Mouse (Mus musculus) forelimb bud, embryonic 11.5 days (tissue): ENCODE data around the gene Rarres1.

Experiments
- DNase-seq: peaks from one replicate; pipeline ENCODE4 v3.0.0-alpha.2; 2012; ENCODE audit warnings: low read depth, low spot score

Rarres1 gene

DNA sequence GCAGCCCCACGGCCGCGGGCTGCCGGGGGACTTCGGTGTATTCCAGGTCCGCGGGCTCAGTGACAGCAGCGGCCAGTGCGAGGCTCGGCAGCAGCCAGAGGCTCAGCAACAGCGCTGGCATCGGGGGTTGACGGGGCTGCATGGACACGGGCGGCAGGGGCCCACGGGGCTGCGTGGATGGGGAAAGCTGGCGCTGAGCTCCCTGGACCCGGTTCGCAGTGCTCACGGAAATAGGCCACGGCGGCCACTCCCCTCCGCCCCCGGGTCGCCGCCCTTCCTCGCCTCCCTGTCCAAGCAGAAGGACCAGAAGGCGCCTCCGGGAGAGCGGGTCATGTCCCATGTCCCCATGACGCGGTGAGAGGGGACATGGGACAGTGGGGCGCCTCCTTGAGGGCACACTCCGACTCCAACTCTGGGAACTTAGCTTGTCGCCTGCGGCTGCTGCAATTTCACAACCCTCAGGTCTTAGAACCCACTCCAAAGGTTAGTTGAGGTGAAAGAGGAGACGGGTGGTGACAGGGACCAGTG is at the start of gene Rarres1:
Gene Rarres1, minus strand, starts transcription at position 250 of the 528 bp plus-strand sequence.
- DNase-seq, result no peak

DNA sequence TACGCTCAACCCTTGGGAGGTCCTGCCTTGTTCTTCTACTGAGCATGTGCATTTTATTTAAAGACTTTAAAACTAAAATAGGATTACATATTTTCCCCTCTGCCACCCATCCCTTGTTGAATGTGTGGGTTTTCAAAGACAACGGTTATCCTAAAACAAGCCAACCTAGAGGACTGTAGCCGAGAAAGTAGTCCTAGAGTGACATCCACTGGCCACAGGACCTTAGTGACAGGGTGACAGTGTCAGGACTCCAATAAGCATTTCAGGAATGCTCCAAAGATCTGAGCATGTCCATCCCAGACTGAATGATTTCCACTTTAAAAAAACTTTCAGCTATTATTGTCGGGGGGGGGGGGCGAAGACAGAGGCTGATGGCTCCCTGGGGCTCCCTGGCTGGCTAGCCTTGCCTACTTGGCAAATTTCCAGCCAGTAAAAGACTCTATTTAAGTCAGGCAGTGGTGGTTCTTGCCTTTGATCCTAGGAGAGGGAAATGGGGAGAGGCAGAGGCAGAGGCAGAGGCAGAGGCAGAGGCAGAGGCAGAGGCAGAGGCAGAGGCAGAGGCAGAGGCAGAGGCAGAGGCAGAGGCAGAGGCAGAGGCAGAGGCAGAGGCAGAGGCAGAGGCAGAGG is 49.5 kb upstream of the Rarres1 start:
- no peak for DNase-seq

DNA sequence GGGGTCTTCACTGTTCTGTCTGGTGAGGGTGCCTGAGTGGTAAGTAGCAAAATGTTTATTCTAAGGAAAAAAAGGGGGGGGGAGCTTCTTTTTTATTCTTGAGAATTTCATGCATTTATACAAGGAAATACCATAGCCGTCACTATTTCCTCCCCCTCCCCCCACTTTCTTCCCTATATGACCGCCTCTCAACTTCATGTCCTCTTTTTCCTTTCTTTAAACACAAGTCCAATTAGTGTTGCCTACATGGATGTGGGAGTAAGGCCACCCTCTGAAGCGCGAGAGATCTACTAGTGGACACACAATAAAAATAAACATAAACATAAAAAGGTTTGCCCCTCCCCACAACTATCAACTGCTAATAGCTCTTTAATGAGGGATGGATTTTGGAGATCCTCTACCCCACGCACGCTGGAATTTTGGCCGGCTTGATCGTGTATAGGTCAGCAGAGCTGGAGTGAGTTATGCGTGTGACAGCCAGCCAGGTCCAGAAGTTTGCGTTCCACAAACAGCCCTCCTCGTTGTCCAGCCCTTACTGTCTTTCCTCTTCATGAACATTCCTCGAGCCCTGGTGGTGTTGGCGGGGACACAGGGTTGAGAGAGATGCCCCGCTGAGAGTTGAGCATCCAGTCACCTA is 42.5 kb upstream of the Rarres1 start:
- no peak for DNase-seq

DNA sequence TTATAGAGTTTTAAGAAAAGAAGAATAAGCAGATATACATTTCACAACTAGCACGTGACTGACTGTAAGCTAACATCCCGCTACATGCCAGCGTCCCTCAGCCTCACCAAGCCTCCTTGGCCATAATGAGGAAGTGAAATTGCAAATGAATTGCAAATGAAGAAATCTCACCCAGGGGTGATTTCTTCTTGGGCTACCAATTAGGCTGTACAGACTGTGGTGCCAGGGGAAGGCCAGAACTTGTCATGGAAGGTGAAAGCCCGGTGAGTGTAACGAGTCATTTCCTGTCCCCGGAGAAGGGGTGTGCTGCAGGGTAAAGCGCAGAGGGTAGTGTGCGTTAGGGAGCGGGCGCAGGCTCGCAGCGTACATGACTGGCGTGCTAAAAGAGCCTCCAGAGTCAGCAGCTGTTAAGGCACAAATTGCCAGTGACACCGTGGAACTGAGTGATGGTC is 41.9 kb upstream of the Rarres1 start:
- peak; percentile 12 for DNase-seq

DNA sequence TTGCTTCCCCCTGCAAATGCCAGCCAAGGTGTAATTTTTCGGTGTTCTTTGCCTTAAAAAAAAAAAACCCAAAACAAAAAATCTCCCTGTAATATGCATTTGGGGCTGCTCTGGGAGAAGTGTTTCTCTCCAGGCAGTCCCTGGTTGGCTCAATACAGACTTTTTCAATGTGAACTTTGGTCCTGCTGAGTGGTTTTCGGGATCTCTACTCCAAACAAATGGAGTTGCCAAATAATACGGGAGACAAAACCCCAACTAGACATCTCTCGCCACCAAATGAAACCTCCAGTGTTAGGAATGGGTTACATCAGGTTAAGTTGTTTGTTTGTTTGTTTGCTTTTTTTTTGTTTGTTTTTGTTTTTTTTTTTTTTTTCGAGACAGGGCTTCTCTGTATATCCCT is 39.9 kb upstream of the Rarres1 start:
- DNase-seq, result no peak

DNA sequence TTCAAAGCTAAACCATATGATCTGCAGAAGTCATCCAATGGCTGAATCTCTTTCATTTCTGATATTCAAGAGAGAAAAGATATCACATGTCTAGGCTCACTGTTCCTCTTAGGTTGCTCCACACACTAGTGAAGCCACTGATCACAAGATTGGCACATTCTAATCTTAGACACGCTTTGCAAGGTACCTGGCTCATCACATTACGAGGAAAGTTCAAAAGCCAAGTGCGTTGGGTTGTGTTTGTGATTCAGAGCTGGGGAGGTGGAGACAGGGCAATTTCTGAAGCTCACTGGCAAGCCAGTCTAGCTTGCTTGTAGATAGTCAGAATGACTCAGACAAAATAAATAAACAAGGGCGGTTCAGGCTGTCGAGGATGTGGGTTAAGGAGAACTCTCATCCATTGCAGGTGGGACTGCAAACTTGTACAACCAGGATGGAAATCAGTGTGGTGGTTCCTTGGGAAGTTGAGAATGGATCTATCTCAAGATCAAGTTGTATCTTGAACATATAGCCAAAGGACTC is 38.7 kb upstream of the Rarres1 start:
- DNase-seq, result no peak

DNA sequence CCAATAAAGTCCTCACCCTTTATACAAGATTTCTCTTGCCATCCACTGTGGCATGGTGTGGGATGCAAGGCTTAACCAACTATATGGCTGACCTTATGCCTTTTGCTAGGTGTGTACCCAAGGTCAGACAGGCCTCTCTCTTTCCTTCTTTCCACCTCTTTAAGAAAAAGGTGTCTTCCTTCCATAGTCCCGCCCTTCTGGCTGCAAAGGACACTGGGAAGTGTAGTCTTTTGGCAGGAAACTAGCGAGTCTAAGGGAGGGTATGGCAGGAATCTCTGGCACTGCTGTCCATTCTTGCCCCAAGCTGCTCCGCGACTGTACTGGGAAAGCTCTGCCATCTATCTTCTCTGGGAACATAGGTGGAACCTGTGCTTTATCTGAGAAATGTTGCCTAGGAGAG is 38.0 kb upstream of the Rarres1 start:
- no peak for DNase-seq

DNA sequence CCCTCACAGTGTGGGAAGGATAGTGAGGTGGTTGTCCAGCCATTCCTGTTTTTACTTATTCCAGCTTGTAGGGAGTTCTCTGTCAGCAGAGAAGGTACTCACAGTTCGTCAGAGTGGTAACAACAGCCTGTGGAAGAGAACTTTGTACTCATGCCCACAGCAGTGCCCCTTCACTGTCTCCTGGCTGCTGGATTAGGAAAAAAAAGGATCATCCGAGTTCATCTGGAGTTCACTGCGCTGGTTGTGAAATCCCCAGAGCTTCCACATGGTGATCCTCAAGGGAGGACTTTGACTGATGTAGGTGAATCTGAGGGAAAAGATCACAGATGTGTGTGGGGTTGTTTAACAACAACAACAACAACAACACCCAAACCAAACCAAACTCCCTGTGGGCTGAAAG is 35.9 kb upstream of the Rarres1 start:
- DNase-seq, result no peak

DNA sequence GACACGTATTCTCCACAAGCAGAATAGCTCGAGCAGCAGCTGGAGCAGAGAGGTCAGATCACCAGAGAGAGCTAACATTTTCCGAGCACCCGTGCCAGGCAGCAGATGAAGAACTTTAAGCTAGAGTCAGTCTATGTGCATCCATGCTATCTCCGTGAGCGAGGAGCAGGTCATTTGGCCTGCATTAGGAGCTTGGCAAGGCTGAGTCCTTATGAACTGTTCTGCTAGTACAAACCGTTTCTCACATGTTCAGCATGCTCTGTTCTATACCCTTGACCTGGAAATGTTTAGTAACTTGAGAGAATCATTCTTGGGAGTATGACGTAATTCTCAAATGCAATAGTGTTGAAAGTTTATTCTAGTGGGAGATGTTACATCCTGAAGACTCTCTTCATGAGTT is 28.3 kb upstream of the Rarres1 start:
- no peak for DNase-seq

DNA sequence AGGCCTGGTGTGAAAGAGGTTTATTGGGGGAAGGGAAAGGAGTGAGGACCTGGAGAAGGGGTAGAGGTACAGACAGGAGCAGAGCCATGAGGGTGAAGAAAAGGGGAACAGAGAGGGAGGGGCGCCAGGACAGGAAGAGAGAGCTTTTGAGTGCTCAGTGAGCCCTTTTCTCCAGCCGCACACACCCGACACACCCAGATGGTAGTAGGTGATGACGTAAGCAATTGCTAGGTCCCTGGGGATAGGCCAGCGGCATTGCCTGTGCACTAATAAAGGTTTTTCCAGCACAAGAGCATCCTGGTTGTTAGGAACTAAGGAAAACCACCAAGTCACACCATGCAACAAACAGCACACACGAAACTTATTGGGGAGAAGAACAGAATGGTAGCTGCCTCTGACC is 9.4 kb upstream of the Rarres1 start:
- DNase-seq, result no peak

DNA sequence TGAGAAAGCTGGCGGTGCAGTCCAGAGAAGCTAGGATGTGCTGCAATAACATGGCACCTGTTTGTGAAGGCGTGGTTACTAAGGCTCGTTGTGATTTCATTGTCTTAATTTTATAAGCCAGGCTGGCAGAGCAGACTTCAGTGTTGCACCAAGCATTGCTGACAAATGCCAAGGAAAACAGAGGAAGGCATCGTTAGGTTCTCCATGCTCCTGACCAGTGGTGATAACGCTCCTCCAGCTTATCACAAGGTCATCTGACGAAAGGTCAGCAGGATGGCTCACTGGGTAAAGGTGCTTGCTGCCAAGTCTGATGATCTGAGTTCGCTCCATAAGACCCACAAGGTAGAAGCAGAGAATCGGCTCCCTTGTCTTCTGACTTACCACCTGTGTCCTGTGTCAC is 7.4 kb upstream of the Rarres1 start:
- no peak for DNase-seq

DNA sequence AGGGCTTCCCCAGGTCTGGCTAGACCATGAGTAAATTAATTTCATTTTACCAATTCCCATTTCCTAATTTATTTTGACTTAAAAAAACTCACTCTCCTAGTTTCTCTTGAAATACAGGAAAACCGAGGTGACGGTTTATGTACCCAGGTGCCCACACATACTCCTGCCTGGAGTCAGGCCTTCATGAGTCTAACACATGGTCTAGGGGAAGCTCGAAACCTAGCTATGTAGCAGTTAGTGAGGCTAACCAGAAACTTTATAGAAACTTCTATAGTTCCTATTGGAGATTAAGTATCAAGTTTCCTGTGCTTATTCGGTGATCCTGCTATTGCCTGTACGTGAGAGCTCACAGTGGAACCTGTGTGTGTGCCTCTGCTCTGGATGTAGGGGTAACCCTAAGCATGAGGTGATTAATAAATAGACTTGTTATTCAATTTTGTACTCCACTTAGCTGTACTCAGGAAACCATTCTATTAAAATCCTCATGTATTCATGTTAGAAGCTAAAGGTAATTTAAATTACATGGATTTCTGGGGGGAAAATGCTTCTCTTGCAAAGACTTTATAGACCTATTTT is 5.3 kb upstream of the Rarres1 start:
- peak; percentile 29 for DNase-seq

DNA sequence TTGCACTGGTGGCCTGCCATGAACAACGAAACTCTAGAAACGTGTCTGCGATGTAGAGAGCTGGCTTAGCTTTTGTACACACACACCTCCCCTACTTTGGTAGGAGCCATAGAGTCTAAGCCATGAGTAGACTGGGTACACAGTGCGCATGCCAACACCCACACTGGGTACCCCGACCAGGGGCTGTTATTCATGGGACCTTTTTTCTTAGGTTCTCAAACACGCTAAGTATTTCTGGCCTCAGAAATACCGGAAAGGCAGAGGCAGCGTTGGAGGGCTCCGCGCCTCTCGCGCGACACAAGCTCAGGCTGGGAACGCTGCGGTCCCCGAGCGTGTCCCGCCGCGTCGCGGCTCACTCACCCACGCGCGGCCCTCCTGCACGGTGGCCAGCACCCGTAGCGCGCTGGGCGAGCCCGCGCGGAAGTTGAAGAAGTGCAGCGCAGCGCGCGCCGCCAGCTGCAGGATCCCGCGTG is 486 bp downstream of the Rarres1 start:
- no peak for DNase-seq

DNA sequence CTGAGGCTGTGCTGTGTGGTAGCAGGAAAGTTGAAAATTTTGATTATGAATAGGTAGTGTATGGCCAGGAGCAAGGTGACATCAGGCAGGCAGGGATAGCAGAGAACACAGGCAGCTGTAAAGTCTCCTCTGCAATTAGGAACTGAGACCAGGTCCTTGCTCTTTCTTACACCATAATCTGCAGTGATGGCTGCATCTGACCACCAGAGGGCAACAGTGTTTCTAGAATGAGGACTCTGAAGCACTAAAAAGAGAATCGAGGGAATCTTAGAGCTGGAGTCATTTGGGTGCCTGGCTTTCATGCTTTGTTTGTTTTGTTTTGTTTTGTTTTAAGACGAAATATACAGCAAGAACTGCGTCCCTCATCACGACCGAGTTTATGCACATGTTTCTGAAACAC is 2.5 kb downstream of the Rarres1 start:
- DNase-seq, result peak; percentile 83

DNA sequence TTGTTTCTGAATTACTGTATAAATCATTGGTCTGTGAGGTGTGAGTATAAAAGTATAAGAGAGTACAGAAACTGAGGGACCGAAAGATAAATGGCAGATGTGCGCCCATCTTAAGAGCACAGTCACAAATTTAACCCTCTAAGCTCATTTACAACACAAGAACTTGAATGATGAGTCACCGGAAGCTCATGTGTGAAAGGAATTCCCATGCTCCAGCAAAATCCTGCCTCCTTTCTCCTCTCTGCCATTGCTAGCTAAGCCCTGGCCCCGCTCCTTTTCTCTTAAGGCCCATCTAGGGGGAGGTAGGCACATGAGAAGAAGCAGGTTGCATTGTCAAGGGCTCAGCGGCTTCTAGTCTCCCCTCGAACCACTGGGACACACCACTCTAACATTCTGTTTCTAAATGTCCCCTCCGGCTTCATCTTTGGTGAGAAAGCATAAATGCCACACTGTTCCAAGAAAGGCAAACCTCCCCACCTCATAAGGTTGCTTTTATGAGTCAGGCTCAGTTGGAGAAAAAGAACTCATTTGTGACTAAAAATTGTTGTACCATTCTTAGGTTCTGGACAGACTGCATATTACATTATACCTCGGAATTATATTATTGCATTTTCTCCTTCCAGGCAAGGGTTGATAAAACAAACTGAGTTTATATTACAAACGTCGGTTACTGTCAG is 7.0 kb downstream of the Rarres1 start:
- DNase-seq, result no peak

DNA sequence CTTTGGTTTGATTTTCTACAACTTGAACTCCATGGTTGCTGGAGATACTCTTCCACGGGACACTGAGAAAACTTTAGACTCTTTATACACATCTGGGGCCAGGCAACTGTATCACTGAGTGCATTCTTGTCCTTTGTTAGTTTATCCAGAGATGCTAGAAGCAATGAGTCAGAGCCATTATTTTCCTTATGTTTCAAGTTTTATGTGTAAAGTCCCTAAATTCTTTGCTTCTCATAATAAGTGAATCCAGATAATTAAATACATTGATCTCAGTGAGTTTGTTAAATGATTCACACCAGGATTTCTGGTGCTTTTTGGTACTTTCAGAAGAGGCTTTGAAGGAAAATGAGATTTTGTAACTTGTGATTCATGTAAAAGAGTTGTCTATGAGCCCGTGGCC is 10.0 kb downstream of the Rarres1 start:
- DNase-seq, result no peak

DNA sequence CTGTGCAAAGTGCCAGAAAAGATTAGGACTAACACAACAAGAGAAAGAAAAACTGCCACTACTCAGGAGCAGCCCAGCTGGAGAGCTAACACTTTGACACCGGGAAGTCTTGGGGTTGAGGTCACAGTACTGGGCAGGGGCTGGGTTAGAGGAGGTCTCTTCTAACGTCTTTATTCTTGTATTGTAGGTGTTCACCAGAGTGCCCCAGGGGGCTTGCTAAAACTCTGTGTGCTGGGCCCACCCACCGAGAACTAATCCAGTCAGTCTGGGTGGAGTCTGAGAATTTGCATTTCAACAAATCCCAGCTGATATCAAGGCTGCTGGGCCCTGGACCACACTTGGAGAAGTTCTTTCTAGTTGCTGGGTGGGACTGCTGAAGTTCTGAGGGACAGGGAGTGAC is 11.4 kb downstream of the Rarres1 start:
- DNase-seq, result no peak

DNA sequence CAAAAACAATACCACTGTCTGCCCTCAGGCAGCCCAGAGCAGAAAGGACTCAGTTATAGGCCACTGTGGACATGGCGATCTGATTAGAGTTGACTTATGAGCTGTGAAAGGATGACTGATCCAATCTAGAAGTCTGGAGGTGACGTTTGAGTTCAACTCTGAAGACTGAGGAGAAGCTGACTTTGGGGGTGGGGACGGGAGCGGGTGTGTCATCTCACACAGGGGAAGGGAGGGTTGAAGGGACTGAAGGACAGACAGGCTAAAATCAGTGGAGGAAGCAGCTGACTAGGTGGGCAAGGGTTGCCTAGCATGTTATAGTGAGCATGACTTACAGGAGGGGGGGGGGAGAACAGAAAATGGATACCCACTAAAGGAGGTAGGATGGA is 15.9 kb downstream of the Rarres1 start:
- DNase-seq, result no peak

DNA sequence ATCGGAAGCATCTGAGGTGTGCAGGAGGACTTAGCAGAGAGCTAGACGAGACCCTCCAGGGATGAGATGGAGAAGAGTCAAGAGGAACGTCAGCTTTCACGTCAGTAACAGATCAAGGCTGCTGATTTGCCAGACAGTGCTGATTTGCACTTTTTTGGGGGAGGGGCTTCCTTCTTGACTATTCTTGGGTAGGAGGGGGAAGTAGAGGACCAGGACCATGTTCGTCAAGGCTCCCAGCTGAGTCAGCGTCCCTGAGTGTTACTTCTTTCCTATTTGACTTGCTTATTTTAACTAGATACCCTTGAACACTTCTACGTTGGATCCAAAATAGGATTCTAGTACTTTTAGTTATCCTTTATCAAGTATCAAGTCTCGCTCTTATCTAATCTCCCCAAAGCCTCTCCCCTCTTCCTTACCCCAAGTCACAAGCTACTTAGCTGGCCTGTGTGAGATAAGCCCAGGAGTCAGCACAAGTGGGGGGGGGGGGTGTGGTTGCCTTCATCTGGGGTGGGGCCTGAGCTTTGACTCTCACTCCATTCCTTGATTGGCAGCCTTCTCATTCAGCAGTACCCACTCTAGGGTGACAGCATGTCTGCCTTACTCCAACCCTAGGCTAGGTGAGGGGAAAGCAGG is 16.4 kb downstream of the Rarres1 start:
- DNase-seq, result no peak

DNA sequence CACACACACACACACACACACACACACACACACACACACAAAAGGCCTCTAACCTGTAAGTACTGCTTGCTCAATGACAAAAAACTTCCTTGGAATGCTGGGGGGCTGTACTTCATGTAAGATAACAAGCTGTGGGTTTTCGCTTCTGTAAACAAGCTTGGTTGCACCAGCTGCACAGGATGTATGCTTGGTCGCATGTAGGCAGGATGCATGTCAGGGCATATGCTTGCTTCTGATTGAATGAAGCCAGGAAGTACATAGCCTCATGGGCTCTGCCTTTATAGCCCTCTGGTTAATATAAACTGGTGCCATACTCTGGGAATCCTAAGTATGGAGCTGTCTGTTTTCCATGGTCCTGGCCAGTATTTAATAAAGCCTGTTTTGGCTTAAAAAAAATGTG is 17.3 kb downstream of the Rarres1 start:
- DNase-seq, result no peak

DNA sequence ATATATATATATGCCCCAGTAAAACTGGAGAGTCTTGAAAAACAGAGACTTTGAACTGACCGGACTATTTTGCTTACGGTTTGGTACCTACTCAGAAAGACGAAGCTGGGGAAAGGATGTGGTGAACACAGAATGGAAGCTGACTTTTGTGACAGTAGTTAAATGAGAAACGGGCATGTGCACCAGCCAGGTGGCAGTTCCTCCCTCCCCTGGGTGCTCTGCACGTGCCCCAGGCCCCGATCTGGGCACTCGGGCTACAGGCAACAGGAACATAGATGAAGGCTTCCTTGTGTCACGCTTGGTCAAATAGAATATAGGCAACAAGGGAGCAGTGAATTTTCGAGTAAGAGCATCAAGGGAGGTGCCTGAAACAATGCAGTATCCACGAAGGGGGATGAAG is 19.0 kb downstream of the Rarres1 start:
- DNase-seq, result no peak

DNA sequence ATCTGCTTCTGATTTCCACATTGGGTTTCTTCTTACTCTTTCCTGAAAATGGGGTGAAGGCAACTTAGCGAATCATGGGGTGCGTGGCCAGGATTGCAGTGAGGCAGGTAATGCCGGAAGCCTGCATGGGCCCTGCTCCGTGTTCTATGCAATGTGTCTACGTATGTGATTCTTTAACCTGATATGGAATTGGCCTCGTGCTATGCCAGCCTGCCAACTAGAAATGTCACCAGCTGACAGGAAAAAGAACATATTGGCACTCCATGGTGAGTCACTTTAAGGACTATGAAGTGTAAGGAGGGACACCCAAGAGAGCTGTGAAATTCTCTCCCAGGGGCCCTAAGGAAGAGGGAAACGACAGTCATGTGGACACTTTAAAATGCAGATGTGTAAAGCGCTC is 22.2 kb downstream of the Rarres1 start:
- DNase-seq, result no peak
